Mouse (Mus musculus) bone marrow, adult 2 months (tissue): Measurements from ENCODE around the gene P2ry10b.

Experiments used
- CTCF ChIP-seq: fragments of 200-500 bp; IDR thresholded peaks from 2 replicates; pipeline ENCODE4 v1.5.1; 2011; ENCODE audit warnings: low read length, control low read depth; ENCODE audit not compliant: control insufficient read depth, insufficient read depth
- POLR2A ChIP-seq: fragments of 200-500 bp; IDR thresholded peaks from 2 replicates; pipeline ENCODE4 v1.6.1; 2011; ENCODE audit warnings: low read depth, mild to moderate bottlenecking, control low read depth, low read length, borderline replicate concordance; ENCODE audit not compliant: control insufficient read depth

DNA sequence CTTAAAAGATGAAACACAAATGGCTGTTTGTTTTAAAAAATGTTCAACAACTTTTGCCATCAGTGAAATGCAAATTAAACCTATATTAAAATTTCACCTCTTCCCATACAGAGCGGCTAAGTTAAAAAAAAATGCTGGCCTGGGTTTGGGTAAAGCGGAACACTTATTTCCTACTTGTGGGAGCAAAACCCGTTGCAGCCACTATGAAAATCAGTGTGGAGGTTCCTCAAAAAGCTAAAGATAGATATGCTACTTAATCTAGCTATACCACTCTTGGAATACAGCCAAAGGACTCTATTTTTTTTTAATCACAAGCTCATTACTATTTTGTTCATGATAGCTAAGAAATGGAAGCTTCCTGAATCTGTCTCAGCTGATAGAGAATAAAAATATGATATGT, 5.5 kb upstream of the P2ry10b start:
- TF ChIP-seq CTCF, result no peak
- no peak for TF ChIP-seq POLR2A
